Mouse (Mus musculus): ENCODE data around the gene Stk24. TPM values are rescaled to one million over a fixed set of nuclear protein-coding genes. Genes with fewer than 3 reads are reported as not detected.

The Stk24 gene
- polyA plus RNA-seq, 1 experiment from 2014 or later = 38.6 TPM

DNA sequence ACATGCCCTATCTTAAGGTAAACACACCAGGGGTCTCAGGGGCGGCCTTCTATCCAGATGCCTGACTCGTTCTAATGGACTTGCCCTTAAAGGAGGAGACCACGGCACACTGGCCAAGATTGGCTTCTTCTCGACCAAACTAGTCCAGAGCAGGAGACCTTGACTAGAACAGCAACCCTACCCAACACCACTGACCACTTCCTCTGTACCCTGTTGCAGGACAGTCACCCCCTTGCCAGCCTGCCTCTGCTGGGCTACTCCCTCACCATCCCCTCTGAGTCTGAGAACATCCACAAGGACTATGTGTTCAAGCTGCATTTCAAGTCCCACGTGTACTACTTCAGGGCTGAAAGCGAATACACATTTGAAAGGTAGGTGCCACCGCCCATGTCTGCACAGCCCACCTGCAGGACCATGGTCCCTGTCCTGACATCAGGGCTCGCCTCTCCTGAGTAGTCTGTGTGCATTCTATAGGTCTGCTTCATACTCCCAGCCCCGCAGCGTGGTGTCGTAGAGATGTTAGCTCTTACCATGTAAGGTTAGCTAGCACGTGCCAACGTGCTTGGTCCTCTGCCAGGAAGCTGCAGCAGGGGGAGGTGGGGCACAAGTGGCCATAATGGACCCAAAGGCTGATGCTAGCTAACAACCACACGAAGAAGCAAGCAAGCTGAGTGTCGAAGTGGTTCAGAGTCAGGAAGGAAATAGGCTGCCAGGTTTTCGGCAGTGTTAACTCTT lies 99.0 kb downstream of the Stk24 start:
- no peak overlapping the region for H3K4me2 ChIP-seq (ENCODE audit: low read depth, low read length)
- no peak overlapping the region for H3K4me3 ChIP-seq (ENCODE audit: low read length)
- 53% methylated on average over 16 of the region's 16 CpGs for WGBS
- no peaks in the 10 kb centered on the region for H3K9me3 ChIP-seq (replicated peaks; ENCODE audit: control insufficient read depth, low read length)
- H3K27ac ChIP-seq (ENCODE audit: low read length) = peak overlapping the region; percentile 58
- ATAC-seq (replicated peaks; ENCODE audit: extremely low read depth, insufficient read depth, low FRiP score) = peak; percentile 51
- no peak overlapping the region for H3K9ac ChIP-seq (ENCODE audit: low read length)
- no peaks in the 10 kb centered on the region for H3K27me3 ChIP-seq (ENCODE audit: control insufficient read depth, insufficient read depth, low read length)
- H3K36me3 ChIP-seq (ENCODE audit: control insufficient read depth, insufficient read depth) = peaks cover 37% of the 10 kb centered on the region
- peaks cover 11% of the 10 kb centered on the region for H3K4me1 ChIP-seq (ENCODE audit: control insufficient read depth, insufficient read depth, low read length)

DNA sequence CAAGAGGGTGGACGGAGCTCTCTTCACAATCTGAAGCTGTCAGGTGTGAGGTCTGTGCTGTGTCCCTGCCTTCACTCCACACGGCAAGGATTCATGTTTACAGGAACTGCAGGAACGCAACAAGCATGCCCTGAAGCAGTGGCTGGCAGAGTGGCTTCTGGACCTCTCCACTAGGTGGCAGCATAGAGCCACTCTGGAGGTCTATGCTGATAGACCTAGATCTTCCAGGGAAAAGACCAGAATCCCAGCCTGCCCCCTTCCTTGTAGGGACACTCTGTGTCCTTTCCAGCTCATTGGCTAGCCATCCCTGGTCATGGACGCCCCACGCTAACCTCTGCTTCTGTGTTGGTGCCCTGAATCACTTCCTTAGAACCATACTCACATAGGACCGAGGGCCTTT lies 100.7 kb downstream of the Stk24 start:
- Histone ChIP-seq H3K4me1 (ENCODE audit: control insufficient read depth, insufficient read depth, low read length) (peaks cover 11% of the 10 kb centered on the region), H3K4me3 (ENCODE audit: low read length) (no peak overlapping the region), H3K27me3 (ENCODE audit: control insufficient read depth, insufficient read depth, low read length) (no peaks in the 10 kb centered on the region), H3K9ac (ENCODE audit: low read length) (no peak overlapping the region), H3K27ac (ENCODE audit: low read length) (no peak overlapping the region), H3K9me3 (replicated peaks; ENCODE audit: control insufficient read depth, low read length) (no peaks in the 10 kb centered on the region), H3K36me3 (ENCODE audit: control insufficient read depth, insufficient read depth) (peaks cover 28% of the 10 kb centered on the region), H3K4me2 (ENCODE audit: low read depth, low read length) (no peak overlapping the region)
- WGBS = 28% methylated on average over 6 of the region's 6 CpGs
- peak; percentile 59; the same call in 1 of the 2 replicates for ATAC-seq (replicated peaks; ENCODE audit: extremely low read depth, insufficient read depth, low FRiP score)

DNA sequence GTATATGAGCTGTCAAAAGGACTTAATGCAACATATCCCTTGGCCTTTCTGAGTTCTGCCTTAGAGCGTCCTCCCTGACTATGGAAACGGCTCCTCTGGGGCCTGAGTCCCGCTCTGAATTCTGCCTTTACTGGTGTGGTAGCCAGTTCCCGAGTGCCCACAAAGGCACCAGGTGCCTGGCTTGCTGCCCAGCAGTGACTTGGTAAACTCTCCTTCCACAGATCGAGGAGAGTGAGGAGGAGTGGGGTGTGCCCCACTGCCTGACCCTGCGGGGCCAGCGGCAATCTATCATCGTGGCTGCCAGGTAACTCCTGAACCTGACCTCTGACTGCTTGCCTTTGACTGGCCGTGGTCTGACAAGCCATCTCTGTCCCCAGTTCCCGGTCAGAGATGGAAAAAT lies 103.8 kb downstream of the Stk24 start:
- Histone ChIP-seq H3K27ac (ENCODE audit: low read length) (no peak overlapping the region), H3K4me2 (ENCODE audit: low read depth, low read length) (no peak overlapping the region)
- WGBS = 75% methylated on average over 10 of the region's 10 CpGs

DNA sequence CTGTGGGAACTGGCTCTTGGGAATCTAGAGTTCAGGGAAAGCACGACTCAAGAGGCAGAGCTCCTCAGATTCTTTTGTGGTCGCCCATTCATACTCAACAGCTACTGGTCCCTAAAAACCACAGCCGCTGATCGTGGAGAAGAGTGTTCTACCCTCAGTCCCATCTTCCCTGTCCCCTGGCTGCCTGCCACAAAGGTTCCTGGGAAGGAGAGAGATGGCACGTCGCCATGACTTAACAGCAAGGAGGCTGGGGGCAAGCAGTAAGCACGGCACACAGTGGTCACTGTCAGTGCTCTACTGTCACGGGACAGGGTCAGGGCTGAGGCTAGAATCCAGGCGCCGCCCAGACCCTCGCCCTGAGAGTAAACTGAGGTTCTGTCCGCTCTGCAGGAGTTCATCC lies 104.8 kb downstream of the Stk24 start:
- no peak for ATAC-seq (replicated peaks; ENCODE audit: extremely low read depth, insufficient read depth, low FRiP score)
- 75% methylated on average over 12 of the region's 12 CpGs for WGBS
- Histone ChIP-seq H3K9ac (ENCODE audit: low read length) (no peak overlapping the region), H3K36me3 (ENCODE audit: control insufficient read depth, insufficient read depth) (peaks cover 19% of the 10 kb centered on the region), H3K4me3 (ENCODE audit: low read length) (no peak overlapping the region), H3K27me3 (ENCODE audit: control insufficient read depth, insufficient read depth, low read length) (no peaks in the 10 kb centered on the region), H3K27ac (ENCODE audit: low read length) (no peak overlapping the region), H3K4me2 (ENCODE audit: low read depth, low read length) (no peak overlapping the region), H3K9me3 (replicated peaks; ENCODE audit: control insufficient read depth, low read length) (no peaks in the 10 kb centered on the region), H3K4me1 (ENCODE audit: control insufficient read depth, insufficient read depth, low read length) (peaks cover 10% of the 10 kb centered on the region)

More for the DNA sequence above, 103.8 kb downstream of the Stk24 start:
- no peak for ATAC-seq (replicated peaks; ENCODE audit: extremely low read depth, insufficient read depth, low FRiP score)
- H3K27me3 ChIP-seq (ENCODE audit: control insufficient read depth, insufficient read depth, low read length) = no peaks in the 10 kb centered on the region
- H3K4me3 ChIP-seq (ENCODE audit: low read length) = no peak overlapping the region
- peaks cover 8% of the 10 kb centered on the region for H3K4me1 ChIP-seq (ENCODE audit: control insufficient read depth, insufficient read depth, low read length)
- peaks cover 24% of the 10 kb centered on the region for H3K36me3 ChIP-seq (ENCODE audit: control insufficient read depth, insufficient read depth)
- H3K9me3 ChIP-seq (replicated peaks; ENCODE audit: control insufficient read depth, low read length) = no peaks in the 10 kb centered on the region
- H3K9ac ChIP-seq (ENCODE audit: low read length) = no peak overlapping the region

DNA sequence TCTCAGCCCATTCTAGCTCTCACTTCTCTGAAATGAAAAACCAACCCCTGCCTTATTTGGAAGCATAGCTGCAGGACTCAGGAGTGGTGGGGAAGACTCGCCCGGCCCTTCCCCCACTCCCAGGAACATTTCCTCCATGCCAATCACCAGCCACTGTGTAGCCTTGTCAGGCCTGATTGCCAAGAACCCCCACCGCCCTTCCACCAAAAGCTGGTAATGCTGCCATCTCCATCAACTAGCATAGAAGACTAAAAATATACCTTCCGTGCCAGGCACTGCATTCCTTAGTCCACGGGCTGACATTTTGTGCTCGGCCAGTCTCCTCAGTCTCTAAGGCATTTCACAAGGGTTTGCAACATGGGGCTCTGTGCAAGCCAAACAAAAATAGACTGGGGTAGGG lies 109.3 kb downstream of the Stk24 start:
- H3K36me3 ChIP-seq (ENCODE audit: control insufficient read depth, insufficient read depth) = peaks cover 13% of the 10 kb centered on the region
- WGBS = 43% methylated on average over 6 of the region's 6 CpGs
- ATAC-seq (replicated peaks; ENCODE audit: extremely low read depth, insufficient read depth, low FRiP score) = peak; percentile 70
- 0 out of 2 replicates have a peak overlapping the region, but pooled peaks have one; percentile 18 for H3K9ac ChIP-seq (ENCODE audit: low read length)
- no peaks in the 10 kb centered on the region for H3K9me3 ChIP-seq (replicated peaks; ENCODE audit: control insufficient read depth, low read length)
- no peaks in the 10 kb centered on the region for H3K27me3 ChIP-seq (ENCODE audit: control insufficient read depth, insufficient read depth, low read length)
- peak overlapping the region; percentile 78 for H3K27ac ChIP-seq (ENCODE audit: low read length)
- H3K4me3 ChIP-seq (ENCODE audit: low read length) = no peak overlapping the region
- no peak overlapping the region; the same call in 1 of the 2 replicates for H3K4me2 ChIP-seq (ENCODE audit: low read depth, low read length)
- H3K4me1 ChIP-seq (ENCODE audit: control insufficient read depth, insufficient read depth, low read length) = peaks cover 10% of the 10 kb centered on the region

DNA sequence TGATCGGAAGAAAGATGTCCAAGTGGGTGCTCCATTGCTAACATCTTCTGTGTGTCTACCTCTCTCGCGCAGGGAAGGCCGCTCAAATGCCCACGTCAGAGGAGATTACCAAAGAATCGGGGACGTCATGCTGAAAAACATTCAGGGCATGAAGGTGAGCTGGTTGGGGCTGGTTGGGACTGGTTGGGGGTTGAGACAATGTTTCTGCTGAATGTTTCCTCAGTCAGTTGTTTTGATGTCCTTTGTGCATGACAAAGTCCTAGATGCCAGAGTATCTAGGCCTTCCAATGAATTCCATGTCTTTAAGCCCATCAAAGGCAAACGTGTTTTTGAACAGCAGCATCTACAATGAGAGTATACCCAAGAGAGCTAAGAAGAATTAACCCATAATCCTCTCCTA lies 112.0 kb downstream of the Stk24 start:
- Histone ChIP-seq H3K9ac (ENCODE audit: low read length) (no peak overlapping the region), H3K36me3 (ENCODE audit: control insufficient read depth, insufficient read depth) (peaks cover 7% of the 10 kb centered on the region), H3K27ac (ENCODE audit: low read length) (no peak overlapping the region), H3K9me3 (replicated peaks; ENCODE audit: control insufficient read depth, low read length) (no peaks in the 10 kb centered on the region), H3K4me3 (ENCODE audit: low read length) (no peak overlapping the region), H3K27me3 (ENCODE audit: control insufficient read depth, insufficient read depth, low read length) (no peaks in the 10 kb centered on the region), H3K4me1 (ENCODE audit: control insufficient read depth, insufficient read depth, low read length) (peaks cover 13% of the 10 kb centered on the region), H3K4me2 (ENCODE audit: low read depth, low read length) (no peak overlapping the region)
- no peak for ATAC-seq (replicated peaks; ENCODE audit: extremely low read depth, insufficient read depth, low FRiP score)
- WGBS = 93% methylated on average over 8 of the region's 8 CpGs

DNA sequence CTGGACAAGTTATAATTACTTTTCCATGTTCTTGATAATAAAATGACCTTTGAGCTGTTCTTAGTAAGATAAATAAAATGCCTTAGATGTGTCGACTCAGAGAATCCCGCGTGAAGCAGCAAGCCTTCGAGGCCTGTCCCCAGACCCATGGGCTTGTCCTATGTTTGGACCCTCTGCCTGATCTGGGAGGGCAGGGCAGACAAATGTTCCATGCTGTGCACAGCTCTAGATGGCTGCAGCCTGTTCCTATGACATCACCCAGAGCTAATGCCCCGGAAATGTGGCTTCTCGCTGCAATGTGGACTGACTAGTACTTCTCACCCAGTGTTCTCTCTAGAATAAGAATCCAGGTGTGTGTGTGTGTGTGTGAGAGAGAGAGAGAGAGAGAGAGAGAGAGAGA lies 115.4 kb downstream of the Stk24 start:
- no peaks in the 10 kb centered on the region for H3K27me3 ChIP-seq (ENCODE audit: control insufficient read depth, insufficient read depth, low read length)
- 45% methylated on average over 6 of the region's 6 CpGs for WGBS
- no peak for ATAC-seq (replicated peaks; ENCODE audit: extremely low read depth, insufficient read depth, low FRiP score)
- no peaks in the 10 kb centered on the region for H3K9me3 ChIP-seq (replicated peaks; ENCODE audit: control insufficient read depth, low read length)
- H3K4me1 ChIP-seq (ENCODE audit: control insufficient read depth, insufficient read depth, low read length) = peaks cover 6% of the 10 kb centered on the region; the same call in 1 of the 2 replicates
- H3K9ac ChIP-seq (ENCODE audit: low read length) = no peak overlapping the region
- H3K4me2 ChIP-seq (ENCODE audit: low read depth, low read length) = no peak overlapping the region
- no peak overlapping the region for H3K27ac ChIP-seq (ENCODE audit: low read length)
- no peak overlapping the region for H3K4me3 ChIP-seq (ENCODE audit: low read length)
- H3K36me3 ChIP-seq (ENCODE audit: control insufficient read depth, insufficient read depth) = peaks cover 4% of the 10 kb centered on the region; the same call in 1 of the 2 replicates

DNA sequence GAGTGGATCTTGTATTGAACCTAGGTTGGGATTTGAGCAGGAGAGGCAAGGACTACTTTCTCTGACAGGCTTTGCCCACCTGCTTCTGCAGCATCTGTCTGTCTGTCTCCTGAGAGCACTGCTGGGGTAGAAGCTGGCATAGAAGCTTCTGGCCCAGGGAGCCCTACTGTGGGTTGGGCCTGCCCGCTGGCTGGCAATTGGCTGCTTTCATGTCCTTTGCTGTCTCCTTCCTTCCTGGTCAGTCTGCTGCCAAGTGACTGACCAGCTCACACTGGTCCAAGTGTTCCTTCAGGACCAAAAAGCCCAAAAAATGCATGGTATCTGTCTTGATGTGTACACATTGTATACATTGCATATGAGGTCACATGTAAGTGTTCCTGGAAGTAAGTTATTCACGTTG lies 115.9 kb downstream of the Stk24 start:
- Histone ChIP-seq H3K27ac (ENCODE audit: low read length) (peak overlapping the region; percentile 4; the same call in 1 of the 2 replicates), H3K9me3 (replicated peaks; ENCODE audit: control insufficient read depth, low read length) (no peaks in the 10 kb centered on the region), H3K27me3 (ENCODE audit: control insufficient read depth, insufficient read depth, low read length) (no peaks in the 10 kb centered on the region), H3K4me2 (ENCODE audit: low read depth, low read length) (no peak overlapping the region), H3K4me3 (ENCODE audit: low read length) (no peak overlapping the region), H3K36me3 (ENCODE audit: control insufficient read depth, insufficient read depth) (peaks cover 4% of the 10 kb centered on the region; the same call in 1 of the 2 replicates), H3K9ac (ENCODE audit: low read length) (0 out of 2 replicates have a peak overlapping the region, but pooled peaks have one; percentile 8), H3K4me1 (ENCODE audit: control insufficient read depth, insufficient read depth, low read length) (peaks cover 6% of the 10 kb centered on the region; the same call in 1 of the 2 replicates)
- 63% methylated on average over 2 of the region's 2 CpGs for WGBS
- no peak for ATAC-seq (replicated peaks; ENCODE audit: extremely low read depth, insufficient read depth, low FRiP score)

DNA sequence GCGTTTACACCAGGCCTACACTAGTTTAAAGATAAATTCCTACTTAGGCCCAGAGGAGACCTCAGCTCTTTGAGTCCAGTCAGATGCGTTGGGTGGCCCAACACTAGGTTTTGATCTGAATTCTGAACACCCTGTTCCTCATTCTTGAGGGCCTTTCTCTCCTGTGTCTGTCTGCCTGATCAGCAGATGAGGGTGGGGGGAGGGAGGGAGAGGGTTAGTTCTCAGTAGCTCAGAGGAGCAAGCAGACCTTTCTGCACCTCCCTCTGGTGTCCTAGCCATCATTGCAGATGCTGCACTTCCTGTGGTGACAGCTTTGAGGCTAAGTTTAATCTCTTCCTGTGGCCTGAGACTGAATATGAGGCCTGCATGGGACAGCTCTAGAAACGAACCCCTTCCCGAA lies 117.2 kb downstream of the Stk24 start:
- Histone ChIP-seq H3K27me3 (ENCODE audit: control insufficient read depth, insufficient read depth, low read length) (no peaks in the 10 kb centered on the region), H3K9me3 (replicated peaks; ENCODE audit: control insufficient read depth, low read length) (no peaks in the 10 kb centered on the region), H3K4me1 (ENCODE audit: control insufficient read depth, insufficient read depth, low read length) (peaks cover 6% of the 10 kb centered on the region; the same call in 1 of the 2 replicates), H3K27ac (ENCODE audit: low read length) (no peak overlapping the region), H3K36me3 (ENCODE audit: control insufficient read depth, insufficient read depth) (no peaks in the 10 kb centered on the region), H3K4me3 (ENCODE audit: low read length) (no peak overlapping the region), H3K4me2 (ENCODE audit: low read depth, low read length) (no peak overlapping the region), H3K9ac (ENCODE audit: low read length) (no peak overlapping the region)
- ATAC-seq (replicated peaks; ENCODE audit: extremely low read depth, insufficient read depth, low FRiP score) = no peak
- 43% methylated on average over 4 of the region's 4 CpGs for WGBS

Measured in heart, embryonic 16.5 days (tissue).